Mouse (Mus musculus) hindlimb bud, embryonic 11.5 days (tissue): ENCODE measurements around the gene Hcrtr1.

Experiments used
- DNase-seq: peaks from one replicate; pipeline ENCODE4 v3.0.0-alpha.2; 2012; ENCODE audit warnings: low read depth, low spot score; ENCODE audit errors: extremely low spot score

The Hcrtr1 gene

GRCm38 (mm10) chr4:130124110-130124509 lies 15.0 kb downstream of the Hcrtr1 start:
- no peak for DNase-seq

- DNase-seq, result no peak
Observed at GRCm38 (mm10) chr4:130123020-130123419, 16.1 kb downstream of the Hcrtr1 start.

GRCm38 (mm10) chr4:130121560-130121959 lies 17.6 kb downstream of the Hcrtr1 start:
- no peak for DNase-seq

- DNase-seq, result no peak
Observed at GRCm38 (mm10) chr4:130120752-130121151, 18.4 kb downstream of the Hcrtr1 start.

DNA sequence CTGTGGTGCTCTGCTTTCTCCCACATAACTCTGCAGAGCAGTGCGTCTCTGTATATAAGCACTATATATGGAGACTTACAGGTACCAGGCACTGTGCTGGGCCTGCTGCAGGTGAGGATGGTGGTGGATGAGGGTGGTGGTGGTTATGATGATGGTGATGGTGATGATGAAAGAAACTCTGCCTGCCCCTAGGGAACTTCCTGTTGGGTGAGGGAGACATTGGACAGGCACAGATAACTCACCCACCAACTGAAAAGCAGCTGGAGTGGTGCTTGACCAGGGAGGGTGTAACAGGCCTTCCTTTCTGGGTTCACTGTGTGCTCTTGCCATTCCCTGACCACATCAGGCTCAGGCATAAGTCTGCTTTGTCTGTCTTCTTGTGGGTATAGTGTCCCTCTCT lies 26.4 kb downstream of the Hcrtr1 start:
- no peak for DNase-seq

DNA sequence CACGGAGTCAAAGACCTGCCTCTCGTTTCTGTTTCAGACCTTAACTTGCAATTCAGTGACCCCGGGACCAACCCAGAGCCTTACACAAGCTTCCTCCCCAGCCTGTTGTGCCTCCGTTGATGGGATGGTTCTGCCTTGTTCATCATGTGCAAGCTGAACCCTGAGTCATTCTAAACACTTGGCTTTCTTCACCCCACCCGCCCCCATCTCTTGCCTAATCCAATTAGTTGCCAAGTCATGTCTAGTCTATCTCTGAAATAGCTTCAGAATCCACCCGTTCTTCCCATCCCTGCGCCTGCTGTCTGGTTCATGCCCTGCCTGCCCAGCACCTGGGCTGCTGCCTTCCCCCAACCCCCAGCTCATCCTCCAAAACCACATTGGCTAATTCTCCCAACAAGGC lies 26.9 kb downstream of the Hcrtr1 start:
- DNase-seq, result no peak

DNA sequence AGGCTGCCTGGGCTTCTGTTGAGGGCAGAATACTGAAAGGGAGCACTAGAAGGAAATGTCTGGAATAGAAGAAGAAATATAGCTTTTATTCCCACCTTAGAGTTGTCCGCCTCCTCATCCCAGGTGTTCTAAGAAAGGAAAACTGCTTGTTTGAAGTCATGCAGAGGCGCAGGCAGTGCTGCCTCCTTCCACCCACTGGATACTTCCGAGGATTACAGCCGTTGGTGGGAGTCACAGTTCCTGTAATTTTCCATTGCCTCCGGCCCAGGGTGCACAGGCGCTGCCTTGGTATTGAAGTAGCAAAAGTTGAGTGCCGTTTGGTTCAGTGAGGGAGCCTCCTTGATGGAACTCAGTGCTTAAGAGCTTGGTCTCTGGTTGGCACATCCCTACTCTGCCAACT lies 29.1 kb downstream of the Hcrtr1 start:
- DNase-seq, result no peak

DNA sequence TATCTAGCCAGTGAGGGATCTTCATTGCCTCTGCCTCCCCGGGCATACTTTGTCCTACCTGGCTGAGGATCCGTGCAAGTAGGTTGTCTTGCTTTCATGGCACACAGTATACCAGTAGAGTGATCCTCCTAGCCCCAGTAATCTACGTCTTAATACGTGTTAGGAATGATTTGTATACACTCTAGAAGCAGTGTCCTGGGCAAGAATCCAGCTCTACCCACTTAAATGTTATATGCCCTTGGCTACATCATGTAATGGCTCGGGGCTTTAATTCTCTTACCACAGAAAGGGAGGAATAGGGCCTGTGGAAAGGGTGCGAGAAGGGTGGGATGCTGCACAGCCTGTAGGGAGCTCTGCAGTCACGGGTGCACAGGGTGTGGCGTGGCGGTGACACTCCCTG lies 29.5 kb downstream of the Hcrtr1 start:
- DNase-seq, result no peak

GRCm38 (mm10) chr4:130108929-130109328 lies 30.2 kb downstream of the Hcrtr1 start:
- DNase-seq, result no peak

DNA sequence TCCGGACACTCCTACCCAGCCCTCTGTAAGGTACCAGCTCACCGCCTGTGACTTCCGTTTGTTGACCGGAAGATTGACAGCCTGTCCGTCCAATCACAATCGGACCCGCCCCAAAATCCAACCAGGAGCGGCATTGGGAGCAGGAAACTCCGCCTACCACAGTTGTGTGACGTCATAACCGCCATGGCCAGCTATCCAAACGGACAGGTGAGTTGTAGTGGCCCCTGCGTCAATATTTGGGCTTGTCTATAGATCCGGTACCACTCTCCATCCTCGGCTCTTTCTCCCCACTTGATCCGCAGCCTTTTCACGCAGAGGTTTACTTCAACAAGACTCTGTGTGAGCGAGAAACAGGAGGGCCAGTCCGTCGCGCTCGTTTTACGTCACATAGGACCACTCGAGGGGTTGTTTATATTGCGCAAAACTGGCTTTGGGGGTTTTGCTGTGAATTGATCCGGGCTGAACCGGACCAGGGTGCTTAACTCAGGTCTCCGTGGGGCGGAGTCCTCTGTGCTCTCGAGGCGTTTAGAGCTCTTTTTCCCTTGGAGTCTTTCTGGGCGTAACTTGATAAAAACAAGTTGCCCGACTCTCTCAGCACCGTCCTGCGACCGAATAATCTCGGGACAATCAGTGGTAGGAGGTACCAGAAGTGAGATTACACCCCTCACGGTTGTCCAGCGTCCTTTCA lies 31.6 kb downstream of the Hcrtr1 start:
- peak; percentile 99 for DNase-seq

DNA sequence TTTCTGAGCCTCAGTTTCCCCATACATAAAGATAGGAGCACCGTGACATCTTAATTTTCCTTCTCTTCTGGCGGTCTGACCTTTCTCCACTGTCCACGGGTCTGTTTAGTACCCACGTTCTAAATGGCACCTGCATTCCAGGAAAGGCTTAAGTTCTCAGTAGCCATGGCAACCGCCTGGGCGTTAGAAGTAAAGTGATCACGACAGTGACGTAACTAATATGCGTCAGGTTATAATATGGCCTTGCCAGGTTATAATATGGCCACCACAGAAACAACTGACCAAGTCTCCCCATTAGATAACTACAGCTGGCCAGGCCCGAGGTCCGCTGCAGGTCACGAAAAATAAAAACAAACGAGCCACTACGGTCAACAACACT lies 32.1 kb downstream of the Hcrtr1 start:
- no peak for DNase-seq

- no peak for DNase-seq
Observed at GRCm38 (mm10) chr4:130104584-130104983, 34.6 kb downstream of the Hcrtr1 start.

GRCm38 (mm10) chr4:130103632-130104031 lies 35.5 kb downstream of the Hcrtr1 start:
- no peak for DNase-seq

DNA sequence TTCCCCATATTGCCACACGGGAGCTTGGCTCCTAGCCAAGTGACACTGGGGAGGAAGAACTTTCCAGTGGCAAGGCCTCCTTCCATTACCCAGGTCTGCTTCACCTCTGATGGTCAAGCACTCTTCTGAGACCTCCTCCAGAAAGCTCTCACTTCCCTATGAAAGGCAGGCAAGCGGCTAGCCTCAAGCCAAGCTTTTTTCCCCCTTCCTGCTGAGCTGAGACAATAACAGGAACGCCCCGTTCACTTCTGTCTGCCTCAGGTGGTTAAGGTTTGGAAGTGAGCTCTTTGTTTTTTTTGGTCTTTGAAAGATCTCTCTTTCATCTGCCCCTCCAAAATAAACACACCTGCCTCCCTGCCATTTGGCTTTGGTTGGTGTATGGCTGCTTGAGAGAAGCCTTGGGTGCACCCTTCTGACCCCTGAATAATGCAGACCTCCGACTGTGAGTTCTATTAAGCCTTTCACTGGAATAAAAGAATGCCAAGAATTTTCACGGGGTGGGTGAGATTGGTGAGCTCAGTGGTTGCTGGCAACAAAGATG lies 37.0 kb downstream of the Hcrtr1 start, which contains the start of gene Pef1:
Gene Pef1, plus strand, starts transcription at position 448 of the 541 bp plus-strand sequence.
- DNase-seq, result no peak

GRCm38 (mm10) chr4:130101183-130101582 lies 38.0 kb downstream of the Hcrtr1 start:
- DNase-seq, result no peak

- DNase-seq, result no peak
Observed at GRCm38 (mm10) chr4:130095137-130095536, 44.0 kb downstream of the Hcrtr1 start.

GRCm38 (mm10) chr4:130087293-130087692 lies 51.9 kb downstream of the Hcrtr1 start:
- DNase-seq, result peak; percentile 53

GRCm38 (mm10) chr4:130085246-130085820 lies 53.8 kb downstream of the Hcrtr1 start:
- DNase-seq, result no peak

DNA sequence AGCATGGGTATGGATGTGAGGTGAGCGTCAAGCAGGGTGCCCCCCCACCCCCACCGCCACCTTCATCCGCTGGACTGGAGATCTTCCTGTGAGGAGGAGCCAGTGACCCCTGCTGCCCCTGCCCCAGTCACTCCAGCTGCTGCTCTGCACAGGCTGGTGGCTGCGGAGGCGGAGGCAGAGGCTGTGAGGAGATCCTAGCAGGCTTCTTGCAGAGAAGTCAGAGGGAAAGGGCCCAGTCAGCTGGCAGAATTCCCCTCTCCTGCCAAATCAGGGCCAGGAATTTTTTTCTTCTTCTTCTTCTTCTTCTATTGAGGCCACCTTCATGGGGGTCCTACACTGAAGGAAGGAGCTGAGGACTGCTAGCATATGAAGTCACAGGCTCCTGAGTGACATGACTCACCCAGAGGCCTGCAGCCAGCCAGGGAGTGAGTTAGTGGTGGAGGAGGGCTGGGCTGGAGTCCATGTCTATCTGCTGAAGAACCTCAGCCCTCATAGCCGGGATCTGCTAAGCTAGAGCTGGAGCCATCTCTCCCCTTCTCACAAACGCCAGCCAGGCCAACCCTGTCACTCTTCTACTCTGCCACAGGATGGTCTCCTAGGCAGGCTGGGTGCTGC lies 54.7 kb downstream of the Hcrtr1 start:
- DNase-seq, result no peak

DNA sequence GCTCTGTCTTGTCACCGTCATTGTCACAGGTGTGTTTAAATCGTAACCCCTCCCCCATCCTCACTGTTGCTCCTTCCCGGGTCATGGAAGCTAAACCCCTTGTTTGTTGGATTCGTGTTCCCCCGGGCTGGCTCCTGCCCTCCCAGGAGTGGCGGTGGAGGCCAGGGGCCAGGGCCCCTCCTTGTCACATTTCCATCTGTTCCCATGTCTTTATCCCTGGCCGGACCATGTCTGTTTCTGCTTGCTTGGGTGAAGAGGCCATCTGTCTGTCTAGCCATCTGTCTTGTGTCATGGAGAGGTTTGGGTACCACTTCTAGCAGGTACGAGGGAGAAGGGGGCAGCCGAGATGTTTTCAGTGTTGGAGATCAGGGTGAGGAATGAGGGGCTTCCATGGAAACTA lies 56.9 kb downstream of the Hcrtr1 start:
- DNase-seq, result no peak

DNA sequence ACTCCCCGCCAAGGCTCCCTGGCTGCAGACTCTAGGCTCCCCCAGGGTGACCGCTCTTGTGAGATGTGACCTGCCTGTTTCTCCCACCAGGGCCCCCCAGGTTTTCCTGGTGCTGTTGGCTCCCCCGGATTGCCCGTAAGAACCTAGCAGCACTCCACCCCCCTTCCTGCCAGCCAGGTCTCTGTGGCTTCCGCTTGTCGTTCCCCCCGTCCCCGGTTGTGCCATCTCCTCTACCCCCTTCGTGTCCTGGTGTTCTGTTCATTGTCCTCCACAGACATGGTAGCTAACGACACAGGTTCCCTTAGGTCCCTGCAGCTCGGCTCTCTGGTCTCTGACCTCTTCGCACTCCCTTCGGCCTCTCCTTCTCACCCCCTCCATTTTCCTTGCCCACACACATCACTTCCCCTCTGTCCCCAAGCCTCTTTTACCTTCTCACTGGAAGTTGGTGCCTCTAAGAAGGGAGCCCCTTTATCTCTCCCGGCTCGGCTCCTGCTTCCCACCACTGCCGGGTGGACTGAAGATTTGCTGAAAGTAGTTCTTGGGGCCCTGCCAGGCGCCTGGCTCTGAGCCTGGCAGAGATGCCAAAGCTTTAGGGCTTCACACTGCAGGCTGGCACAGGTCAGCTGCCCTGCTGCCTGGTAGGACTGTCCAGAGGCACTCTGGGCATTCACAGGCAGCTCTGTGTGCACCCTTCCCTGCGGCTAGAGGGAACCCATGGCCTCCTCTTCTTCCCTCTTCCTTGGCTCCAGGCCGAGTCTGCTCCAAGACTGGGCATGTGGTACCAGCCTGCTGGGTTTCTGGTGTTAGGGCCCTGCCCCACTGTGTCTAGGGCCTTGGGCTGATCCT lies 57.6 kb downstream of the Hcrtr1 start:
- no peak for DNase-seq
